In genomic region chr7:120713951-120714350, GRCm38 (mm10) we compare ENCODE assay signal across 4 mouse cellular contexts. TPM values are rescaled to one million over a fixed set of nuclear protein-coding genes. Genes with fewer than 3 reads are reported as not detected.
"Had no signal": no experiment of that assay in that cellular context is flagged by ENCODE, and none has a peak within 500 bp of the region (broad histone marks: within the 10 kb centered on the region; RNA-seq: fewer than 3 reads in every experiment).

No protein-coding gene starts in this region.

RNA-seq across cellular contexts. Expression of gene Vwa3a, which starts 25.2 kb away (rescaled TPM):
- total RNA-seq: megakaryocyte, adult 5-6 weeks had no signal
- polyA plus RNA-seq: liver, embryonic 12.5 days had no signal

RNA-seq across cellular contexts. Expression of gene Pdzd9, which starts 43.8 kb away (rescaled TPM):
- total RNA-seq: layer of hippocampus, postnatal 25 days; left cerebral cortex, adult 2 months; megakaryocyte, adult 5-6 weeks had no signal
